Mouse (Mus musculus) layer of hippocampus, adult 18-20 months (tissue): Measurements from ENCODE around the gene Accsl. TPM values are rescaled to one million over a fixed set of nuclear protein-coding genes. Genes with fewer than 3 reads are reported as not detected.

ENCODE experiments used
- DNase-seq, 2 experiments: peaks; one replicate each; pipeline ENCODE4 v3.0.0; 2022; ENCODE audit warnings: low spot score in 2 of 2
- total RNA-seq, 2 experiments: library from RNA; stranded (reverse); gene quantifications; 2 replicates each; pipeline ENCODE4 v1.2.3; 2021

Accsl gene
- total RNA-seq, 2 experiments from 2014 or later: not detected

DNA sequence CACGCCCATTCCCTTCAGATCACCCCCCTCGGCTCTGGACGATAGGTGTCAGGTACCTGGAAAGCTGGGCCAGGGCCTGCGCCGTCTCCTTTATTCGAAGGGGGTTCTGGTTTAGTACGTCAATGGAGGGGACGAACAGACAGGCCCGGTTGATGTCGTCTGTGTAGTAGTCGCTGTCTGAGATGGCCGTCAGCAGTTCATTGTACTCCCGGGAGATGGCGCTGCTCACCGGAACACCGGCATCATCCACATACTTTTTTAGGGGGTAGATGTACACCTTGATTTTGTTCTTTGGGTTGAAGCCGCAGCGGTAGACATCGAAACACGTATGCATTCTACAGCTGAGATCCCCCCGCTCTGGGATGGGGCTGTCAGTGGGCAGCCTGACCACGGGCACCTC lies 55.6 kb downstream of the Accsl start:
- DNase-seq: no peak

DNA sequence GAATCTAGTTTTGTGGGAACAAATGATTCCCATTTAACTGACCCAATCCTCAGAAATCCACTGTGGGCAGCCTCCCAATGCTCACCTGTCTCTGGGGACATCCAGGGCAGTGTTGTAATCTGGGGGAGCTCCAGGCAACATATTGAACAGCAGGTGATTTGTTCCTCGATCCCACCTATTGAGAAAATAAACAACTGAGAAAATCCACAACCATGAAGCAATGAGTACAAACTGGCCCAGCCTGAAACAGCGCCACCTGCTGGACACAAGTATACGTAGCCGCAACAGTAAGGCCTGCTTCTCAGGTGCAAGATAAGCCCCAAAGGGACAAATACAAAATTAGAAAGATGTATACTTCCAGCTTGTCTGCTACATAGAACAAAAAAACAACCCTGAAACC lies 57.1 kb downstream of the Accsl start:
- peak in 1 of 2 experiments; percentile 68 for DNase-seq

DNA sequence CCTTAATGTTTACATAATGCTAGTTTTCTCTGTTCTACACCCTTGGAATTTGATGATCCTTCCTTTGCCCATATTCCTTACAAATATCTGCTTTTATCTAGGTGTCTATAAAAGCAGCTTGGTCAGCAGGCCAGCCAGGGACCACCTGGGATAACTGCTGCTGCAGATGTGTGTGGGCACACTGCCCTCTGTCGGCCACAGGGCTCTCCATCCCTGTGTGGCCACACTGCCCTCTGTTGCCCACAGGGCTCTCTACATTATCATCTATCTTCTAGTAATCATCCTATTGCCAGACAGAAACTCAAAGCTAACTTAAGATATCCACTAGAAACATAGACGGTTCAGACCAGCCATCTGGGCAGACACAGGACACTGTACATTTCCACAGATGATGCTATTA lies 59.0 kb downstream of the Accsl start:
- peak in 1 of 2 experiments; percentile 49 for DNase-seq

DNA sequence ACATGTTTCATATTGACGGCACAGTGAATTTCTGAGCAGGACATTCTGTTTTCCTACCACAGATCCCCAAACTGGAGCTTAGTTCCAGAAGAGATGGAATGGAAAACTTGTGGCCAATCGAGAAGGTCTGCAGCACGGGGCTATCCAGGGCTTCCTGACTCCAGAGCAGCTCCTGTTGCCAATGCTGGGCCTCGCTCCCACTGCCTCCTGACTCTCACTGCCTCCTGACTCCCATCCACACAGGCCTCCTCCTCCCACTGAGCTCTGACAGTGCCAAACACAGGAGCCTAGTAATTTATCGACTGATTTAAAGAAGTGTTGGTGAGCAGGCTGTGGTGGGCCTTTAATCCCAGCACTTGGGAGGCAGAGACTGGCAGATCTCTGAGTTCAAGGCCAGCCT lies 60.9 kb downstream of the Accsl start:
- no peak for DNase-seq

DNA sequence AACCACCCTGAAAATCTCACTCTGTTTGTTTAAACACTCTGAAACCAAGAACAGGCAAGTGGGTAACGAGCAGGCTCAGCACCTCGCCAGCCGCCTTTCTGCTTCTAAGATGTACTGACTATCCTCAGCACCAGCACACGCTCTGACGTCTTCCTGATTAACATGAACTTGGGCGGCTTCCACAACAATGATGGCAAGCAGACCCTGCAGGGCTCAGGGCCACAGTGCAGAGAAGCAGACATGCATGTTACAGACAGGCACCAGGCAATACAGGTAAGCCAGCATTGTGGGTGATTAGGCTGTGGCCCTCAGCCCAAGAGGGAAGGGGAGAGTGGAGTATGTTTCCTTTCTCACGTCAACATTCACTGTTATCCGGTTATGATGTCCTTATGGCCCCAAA lies 61.5 kb downstream of the Accsl start:
- no peak for DNase-seq

DNA sequence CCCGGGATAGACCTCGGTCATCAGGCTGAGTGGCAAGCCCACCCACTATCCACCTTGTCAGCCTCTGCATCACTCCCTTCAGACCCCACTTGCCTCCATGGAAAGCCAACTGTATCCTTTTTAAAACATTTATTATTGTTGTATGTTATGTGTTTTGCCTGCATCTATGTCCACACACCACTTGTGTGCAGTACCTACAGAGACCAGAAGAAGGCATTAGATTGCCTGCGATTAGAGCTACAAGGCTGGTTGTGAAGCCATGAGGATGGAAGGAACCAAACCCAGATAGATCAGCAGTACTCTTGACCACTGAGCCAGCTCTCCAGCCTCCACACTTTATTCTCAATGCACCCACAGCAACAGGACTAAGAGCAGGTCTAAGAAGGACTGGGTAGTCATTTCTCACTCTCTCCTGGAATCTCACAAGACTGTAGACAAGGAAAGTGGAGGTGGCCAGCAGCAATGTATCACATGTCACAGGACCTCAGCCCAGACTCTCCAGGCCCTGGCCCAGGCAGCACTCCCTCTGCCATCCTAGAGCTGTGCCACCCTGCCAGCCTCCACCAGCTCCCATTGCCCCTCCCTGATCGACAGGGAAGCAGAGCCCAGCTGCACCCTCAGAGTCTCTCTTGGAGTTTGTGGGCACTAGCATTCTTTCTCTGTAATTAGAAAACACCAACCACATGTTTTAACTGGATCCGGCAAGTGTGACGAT lies 62.3 kb downstream of the Accsl start:
- no peak for DNase-seq

DNA sequence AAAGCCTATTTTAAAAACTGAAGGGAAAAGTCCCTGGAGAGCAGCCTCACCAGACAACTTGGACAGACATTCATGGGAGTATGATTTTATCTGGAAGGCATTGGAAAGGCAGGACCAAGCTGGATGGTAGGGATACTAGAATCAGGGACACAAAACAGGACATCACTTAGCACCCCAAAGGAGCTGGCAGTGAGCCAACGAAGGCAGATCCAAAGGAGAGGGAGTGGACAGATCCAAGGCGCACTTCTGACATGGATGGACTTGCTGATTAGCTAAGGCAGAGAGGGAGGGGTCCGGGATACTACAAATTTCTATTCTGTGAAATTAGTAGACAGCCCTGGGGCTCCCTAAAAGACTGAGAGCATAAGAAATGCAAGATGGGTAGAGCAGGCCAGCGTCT lies 63.4 kb downstream of the Accsl start:
- no peak for DNase-seq

Other genes with a start within 250 kb of the Accsl start
- under 1 TPM; 0.51 to 0.62 TPM for gene Alx4, start 226.8 kb downstream of the Accsl start, total RNA-seq
- 10 to 100 TPM; 46.4 to 46.8 TPM for gene Ext2, start 46.6 kb downstream of the Accsl start, total RNA-seq
- gene Accs, start 19.2 kb downstream of the Accsl start, total RNA-seq: 1 to 10 TPM; 3.0 to 3.7 TPM
- gene Gm13889, start 88.0 kb upstream of the Accsl start, total RNA-seq: 10 to 100 TPM; 54.8 to 57.3 TPM
- gene Gm27027, start 127.2 kb upstream of the Accsl start, total RNA-seq: not detected
- gene Alkbh3, start 141.7 kb upstream of the Accsl start, total RNA-seq: 10 to 100 TPM; 21.0 to 22.4 TPM